Mouse (Mus musculus) gastrocnemius, adult 18-20 months (tissue): ENCODE results near the gene Tead3. TPM values are rescaled to one million over a fixed set of nuclear protein-coding genes. Genes with fewer than 3 reads are reported as not detected.
A peak's percentile ranks its signal among the peaks of the same experiment; 100 is the strongest.

ENCODE experiments used
- DNase-seq: peaks from one replicate; pipeline ENCODE4 v3.0.0; 2021; ENCODE audit warnings: low spot score
- long read RNA-seq, 2 experiments: library from polyadenylated mRNA; stranded (forward); transcript quantifications; one replicate each; pipeline ENCODE4 v2.0.0; 2021
- total RNA-seq, 2 experiments: library from RNA; stranded (reverse); gene quantifications; 2 replicates each; pipeline ENCODE4 v1.2.3; 2021

Tead3 gene
- total RNA-seq = 1 to 10 TPM; 5.3 to 6.9 TPM
- long read RNA-seq, experiment 1, partial matches to known transcripts = 1 of 2 reads
- long read RNA-seq, experiment 1, other reads (novel, unspliced or antisense) = 1 of 2 reads
- long read RNA-seq, experiment 2, partial matches to known transcripts = 0 of 2 reads
- long read RNA-seq, experiment 2, other reads (novel, unspliced or antisense) = 2 of 2 reads

DNA sequence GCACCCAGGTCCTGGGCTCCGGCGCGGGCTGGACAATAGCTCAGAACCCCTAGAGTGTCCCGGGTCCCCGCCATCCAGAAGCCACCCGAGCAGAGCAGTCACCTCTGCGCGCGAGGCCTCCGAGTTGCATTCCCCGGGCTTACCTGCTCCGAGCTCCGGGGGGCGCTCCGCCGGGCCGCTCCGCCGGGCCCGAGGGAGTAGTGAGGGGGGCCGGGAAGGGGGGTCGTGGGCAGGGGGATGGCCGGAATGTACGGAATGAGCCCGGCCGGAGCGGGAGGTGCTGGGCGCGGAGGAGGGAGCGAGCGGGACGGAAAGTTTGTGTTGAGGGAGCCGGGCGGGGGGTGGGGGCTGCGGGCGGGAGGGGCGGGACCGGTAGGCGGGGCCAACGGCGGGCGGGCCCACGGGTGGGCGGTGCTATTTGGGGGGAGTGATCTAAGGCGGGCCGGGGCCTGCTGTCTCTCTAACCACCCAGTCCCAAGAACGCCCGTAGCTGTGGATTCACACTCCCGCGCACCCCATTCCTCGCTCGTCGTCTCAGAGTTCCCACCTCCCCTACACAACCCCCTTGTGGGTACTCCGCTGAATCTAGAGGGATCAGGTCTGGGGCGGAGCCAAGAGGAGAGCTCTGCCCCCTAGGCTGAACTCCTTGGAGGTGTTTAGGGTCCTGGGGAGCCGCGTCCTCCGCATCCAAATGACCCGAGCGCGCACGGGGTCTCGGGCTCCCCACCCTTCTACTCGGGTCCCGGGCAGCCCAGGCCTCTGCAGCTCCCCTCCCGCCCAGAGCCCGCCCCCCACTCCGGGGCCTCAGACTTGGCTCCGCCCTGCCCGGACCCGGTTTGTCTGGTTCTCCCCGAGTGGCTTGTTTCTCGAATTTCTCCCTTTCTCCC lies at the start of gene Tead3:
TSS of gene Tead3 (minus strand) at position 352 of the 887 bp plus-strand sequence.
- peak; percentile 77 for DNase-seq

DNA sequence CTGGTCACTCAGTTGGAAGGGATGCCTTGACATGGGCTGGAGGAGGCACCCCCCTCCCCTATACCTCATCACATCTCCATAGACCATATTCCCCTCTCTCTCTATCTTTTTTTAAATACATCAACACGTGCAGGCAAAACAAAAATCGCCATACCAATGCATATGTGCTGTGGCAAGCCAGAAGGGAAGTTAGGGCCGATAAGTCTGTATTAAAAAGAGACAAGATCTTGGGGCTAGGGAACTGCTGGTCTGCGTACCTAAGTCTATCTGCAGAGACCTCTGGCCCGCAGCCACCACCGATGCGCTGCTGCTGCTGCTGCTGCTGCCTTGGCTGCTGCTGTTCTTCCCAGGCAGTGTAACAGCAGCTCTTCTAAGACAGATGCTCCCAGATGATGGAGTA lies 44.4 kb upstream of the Tead3 start:
- DNase-seq = no peak

DNA sequence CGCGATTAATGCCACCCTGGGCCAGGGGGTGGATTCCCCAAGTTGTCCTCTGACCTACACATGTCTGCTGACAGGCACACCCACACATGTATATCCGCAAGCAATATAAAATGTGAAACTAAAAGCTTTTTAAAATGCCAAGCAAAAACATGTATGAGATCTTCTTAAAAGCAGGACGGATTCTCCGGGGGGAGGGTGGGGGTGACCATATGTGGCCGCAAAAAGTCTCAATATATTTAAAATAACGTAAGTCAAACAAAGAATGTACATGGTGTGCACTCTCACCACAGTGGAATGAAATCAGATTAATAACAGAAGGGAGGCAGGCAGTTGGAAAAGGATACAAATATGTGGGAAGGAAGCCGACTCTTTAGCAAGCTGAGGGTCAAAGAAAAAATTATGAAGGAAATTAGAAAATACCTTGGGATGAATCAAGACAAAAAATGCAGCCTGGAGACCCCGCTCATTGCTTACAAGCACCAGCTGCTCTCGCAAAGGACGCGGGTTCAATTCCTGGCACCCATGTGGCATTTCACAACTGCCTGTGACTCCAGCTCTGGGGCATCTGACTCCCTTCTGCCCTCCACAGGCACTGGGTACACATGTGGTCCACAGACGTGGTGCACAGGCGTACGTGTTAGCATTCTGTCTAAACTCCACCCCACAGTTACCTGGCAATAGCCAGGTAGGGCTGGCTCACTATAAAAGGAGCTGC lies 43.6 kb upstream of the Tead3 start:
- no peak for DNase-seq

DNA sequence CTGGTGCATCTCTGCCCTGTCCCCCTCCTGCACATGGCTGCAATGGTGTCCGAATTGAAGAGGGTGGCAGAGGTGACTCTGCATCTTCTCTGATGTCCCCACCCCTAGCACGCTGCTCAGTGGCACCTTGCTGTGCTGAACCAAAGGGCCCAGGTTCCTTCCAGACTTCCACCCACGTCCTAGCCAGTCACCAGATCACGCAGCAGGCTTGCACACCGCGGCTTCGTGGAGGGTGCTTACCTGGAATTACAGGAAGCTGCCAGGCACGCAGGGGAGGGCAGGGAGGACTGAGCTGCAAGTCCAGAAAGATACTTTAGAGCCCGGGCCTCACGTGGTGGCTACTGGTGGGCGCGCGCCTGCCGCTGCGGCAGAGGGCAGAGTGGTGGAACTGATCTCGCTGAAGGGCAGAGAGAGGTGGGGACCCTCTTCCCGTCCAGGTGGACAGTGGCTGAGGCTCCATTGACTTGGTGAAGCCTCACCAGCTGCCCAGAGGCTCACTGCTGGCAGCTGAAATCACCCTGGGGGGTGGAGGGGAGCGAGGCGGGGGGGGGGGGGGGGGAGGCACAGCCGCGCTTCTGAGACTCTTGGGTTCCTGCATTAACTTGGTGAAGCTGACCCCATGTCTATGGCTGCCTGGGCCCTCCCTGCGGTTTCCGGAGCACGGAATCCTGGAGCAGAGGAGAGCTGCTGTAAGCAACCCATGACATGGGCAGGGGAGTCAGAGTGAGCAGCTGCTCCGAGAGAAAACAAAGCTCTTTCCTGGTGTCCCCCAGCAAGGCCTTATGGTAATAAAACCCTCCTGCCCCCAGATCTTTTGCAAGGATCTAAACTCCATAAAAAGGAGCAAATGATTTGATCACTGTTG lies 41.2 kb upstream of the Tead3 start:
- DNase-seq = no peak

DNA sequence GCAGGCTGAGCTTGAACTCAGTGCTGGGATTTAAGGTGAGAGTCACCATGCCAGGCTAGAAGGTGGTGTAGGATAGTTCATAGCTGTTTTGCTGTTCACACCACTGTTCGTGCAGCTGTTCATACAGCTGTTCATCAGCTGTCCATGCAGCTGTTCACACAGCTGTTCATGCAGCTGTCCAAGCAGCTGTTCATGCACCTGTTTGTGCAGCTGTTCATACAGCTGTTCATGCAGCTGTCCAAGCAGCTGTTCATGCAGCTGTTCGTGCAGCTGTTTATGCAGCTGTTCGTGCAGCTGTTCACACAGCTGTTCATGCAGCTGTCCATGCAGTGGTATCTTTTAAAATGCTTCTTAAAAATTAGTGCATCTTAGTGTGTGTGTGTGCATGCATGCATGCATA lies 37.9 kb upstream of the Tead3 start:
- DNase-seq = no peak

DNA sequence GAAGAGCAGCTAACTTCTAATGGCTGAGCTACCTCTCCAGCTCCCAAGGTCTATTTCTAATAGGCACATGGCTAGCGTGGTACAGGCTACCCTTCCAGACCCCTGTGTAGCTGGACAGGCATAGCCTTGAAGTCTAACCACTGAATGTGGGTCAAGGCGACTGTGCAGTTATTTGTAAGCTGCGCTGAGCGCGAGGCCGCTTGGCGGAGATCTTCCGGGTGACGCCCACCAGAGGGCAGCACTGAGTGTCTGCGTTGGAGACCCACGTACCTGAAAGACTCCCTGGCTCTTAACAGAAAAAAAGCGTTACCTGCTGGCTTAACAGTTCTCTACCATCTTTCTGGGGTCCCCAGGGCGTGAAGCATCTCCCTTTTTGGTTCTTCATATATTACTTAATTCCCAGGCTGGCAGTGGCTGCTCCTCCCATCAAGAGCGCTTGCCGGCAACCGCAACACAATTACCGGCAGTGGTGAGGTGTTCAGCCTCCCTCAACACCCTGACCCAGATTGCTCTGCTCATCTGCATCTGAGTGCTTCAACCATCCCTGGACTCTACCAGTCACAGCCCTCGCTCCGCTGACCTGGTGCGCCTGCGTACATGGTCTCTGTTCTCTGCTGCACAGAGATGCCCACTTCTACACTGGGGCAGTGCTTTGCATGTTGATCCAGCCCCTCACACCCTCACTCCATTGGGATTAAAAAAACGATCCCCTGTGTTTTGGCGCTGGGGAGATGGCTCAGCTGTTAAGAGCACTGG lies 35.7 kb upstream of the Tead3 start:
- peak; percentile 82 for DNase-seq

DNA sequence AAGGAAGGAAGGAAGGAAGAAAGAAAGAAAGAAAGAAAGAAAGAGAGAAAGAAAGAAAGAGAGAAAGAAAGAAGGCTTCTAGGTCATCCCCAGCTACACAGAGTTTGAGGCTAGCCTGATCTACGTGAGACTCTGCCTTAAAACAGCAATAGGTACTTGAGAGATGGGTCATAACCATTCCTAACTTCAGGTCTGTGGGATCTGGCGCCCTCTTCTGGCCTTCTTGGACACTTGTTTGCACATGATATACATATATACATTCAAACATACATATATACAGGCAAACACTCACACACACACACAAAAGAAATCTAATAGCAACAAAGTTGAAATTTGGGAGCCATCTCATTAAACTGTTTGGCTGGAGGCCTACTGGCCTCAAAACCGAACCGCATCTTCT lies 33.7 kb upstream of the Tead3 start:
- DNase-seq = no peak

DNA sequence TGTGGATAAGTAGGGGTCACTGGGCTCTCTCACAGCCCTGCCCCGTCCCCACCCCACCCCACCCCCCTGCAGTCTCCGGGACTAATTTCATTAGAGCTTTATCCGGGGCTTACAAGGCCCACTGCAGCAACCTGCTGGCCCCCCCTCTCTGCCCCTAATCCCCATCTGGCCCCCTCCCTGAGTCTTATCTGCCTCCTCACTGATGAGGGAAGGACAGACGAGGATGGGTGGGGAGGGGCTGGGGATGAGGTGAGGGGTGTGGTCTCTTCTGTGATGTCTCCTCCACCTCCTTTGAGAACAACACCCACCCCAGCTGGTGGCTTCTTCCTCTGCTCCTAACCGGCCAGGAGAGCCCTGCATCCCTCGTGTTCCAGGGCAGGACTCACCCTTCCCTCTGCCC lies 29.6 kb upstream of the Tead3 start:
- DNase-seq = no peak

DNA sequence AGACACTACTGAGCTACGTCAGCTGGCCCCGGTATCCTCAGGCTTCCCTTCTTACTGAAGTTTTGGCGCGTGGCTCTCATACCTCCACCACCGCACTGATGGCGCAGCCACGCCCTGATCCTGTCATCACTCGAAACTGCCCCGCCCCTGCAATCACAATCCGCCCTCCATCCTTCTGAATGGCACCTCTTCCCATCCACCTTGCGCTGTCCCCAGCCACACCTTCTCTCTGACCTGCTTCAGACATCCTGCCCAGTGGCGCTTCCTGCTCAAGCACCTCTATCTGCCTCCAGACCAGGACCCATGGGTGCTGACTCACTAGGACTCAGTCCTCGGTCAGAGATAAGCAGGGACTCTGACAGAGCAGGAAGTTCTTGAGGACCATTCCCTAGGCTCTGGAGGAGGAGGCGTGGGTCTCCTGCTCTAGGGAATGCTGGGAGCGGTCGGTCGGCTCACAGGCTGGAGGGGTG lies 25.0 kb upstream of the Tead3 start:
- DNase-seq = no peak

DNA sequence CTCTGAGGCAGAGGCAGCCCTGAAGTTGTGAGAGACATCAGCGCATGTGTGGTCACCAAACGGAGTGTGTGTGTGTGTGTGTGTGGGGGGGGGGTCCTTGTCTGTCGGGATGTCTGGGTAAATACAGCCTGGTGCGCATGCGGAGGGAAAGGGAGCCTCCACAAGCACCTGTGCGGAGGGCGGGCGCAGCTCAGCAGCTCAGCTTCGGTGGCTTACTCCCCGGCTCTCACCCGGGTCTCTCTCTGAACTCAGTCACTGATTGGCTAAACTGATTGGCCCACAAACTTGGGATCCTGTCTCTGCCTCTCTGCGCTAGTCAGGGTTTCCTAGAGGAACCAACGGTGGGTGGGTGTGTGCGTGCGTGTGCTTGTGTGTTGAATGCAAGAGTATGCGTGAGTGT lies 23.9 kb upstream of the Tead3 start:
- DNase-seq = no peak

DNA sequence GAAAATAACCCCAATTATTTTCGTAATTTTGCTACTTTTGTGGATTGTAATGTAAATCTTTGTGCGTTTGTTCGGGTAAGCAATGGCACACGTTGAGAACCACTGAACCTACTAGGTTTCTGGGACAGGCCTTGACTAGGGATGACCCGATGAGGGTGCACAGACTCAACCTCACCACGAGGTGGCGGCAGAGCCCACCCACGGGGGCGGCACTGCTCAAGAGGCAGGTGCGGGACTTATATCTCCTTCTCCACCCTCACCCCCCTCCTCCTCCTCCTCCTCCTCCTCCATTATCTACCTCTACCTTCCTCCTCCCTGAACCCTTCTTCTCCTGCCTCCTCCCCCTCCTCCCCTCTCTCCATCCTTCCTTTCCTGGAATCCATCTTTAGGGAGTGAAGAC lies 23.2 kb upstream of the Tead3 start:
- DNase-seq = peak; percentile 53

DNA sequence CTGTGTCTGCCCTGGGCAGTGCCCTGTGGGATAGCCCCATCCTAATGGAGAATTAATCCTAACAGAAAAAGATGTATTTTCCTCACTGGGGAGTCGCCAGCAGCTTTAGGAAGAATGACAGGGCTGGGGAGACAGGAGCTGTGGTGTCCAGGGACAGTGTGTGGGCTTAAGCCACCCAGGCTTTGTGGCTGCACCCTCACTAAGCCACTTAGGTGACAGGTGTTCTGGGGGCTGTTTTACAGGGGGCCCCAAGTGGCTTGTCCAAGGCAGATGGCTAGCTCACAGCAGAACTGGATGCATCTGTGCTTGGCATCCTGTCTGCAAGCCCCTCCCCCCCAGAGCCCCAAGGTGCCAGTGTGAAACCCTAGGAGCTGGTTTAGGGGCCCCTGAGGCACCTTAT lies 21.3 kb upstream of the Tead3 start:
- no peak for DNase-seq

DNA sequence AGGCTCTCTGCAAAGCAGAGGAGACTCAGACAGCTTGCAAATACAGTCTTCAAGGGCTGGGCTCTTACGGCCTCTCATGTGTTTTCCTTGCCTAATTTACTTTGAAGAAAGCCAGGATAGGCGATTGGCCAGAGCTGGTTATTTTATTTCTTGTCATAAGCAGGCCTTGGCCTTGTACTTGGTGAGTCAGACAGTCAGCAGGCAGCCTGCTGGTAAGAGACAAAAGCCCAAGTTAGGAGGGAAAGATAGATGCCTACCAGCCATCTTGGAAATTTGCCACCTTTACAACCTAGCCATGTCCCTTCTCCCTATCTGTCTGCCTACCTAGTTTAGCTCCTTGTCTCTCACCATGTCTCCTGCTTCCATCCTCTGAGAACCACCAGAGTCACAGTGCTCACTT lies 20.7 kb upstream of the Tead3 start:
- DNase-seq = no peak

DNA sequence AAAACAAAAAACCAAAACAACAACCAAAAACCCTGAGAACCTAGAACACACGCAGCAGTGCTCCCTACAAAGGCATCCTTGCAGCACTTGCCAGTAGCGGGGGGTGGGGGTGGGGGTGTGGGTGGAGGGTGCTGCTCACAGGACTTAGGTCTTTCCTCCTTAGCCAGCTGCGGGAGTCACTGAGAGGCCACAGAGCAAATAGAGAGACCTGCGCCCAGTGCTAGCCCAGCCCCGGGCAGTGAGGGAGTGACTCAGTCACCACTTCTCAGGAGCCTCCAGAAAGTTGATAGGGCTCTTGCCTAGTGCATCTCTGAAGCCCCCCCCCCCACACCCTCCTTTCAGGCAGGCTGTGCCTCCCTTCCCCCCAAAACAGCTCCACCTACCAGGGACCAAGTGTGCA lies 18.4 kb upstream of the Tead3 start:
- DNase-seq = no peak

DNA sequence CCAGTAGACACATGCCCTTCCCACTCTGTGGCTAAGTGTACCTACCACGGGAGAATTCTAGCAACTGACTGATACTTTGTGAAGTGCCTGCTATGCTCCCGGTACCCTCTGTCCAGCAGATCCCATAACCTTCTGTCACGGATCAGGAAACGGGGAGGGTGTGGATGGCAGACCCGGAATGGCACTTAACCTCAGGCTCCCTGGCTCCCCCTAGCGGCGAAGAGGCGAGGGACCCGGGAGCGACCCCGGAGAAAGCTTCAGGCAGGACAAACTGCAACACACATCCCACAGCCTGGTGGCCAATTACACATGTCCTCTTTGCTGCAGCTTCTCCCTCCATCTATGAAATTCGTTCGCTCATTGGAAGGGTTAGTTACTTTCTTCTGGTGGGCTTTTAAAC lies 17.8 kb upstream of the Tead3 start:
- peak; percentile 83 for DNase-seq

DNA sequence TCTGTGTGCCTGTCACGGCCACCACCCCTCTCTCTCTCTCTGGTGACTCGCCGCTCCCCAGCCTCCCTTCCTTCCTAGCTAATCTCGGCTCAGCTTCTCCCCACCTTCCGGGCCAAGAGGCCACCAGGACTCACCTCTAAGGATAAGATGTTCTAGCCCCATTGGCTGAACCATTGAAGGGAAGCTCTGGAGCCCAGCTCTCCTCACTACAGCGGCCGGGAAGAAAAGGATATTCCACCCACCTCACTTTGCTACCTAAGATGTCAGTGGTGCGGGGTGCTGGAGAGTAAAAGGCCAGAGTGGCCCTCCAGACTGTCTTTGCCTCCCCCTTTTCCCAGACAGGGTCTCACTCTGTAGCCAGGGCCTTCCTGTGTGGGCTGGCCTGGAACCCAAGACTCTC lies 14.5 kb upstream of the Tead3 start, which contains the start of gene Tulp1:
TSS of gene Tulp1 (minus strand) at position 101 of the 400 bp plus-strand sequence.
- no peak for DNase-seq

DNA sequence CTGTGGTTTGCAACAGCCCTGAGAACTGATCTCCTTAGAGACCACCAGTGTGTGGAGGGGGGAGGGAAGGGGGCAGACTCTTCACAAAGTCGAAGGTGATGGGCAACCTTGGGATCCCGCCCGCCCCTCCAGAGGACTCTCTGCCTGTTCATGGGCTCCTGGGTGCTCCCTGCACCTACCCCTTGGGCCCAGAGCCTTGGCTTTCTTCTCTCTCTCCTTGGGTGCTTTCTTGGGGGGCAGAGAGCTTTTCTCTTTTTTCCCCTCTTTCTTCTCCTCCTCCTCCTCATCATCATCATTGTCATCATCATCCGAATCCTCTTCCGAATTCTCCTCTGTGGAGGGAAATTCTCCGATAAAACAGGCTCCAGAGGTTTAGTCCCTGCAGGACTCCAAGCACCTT lies 12.9 kb upstream of the Tead3 start:
- DNase-seq = no peak

DNA sequence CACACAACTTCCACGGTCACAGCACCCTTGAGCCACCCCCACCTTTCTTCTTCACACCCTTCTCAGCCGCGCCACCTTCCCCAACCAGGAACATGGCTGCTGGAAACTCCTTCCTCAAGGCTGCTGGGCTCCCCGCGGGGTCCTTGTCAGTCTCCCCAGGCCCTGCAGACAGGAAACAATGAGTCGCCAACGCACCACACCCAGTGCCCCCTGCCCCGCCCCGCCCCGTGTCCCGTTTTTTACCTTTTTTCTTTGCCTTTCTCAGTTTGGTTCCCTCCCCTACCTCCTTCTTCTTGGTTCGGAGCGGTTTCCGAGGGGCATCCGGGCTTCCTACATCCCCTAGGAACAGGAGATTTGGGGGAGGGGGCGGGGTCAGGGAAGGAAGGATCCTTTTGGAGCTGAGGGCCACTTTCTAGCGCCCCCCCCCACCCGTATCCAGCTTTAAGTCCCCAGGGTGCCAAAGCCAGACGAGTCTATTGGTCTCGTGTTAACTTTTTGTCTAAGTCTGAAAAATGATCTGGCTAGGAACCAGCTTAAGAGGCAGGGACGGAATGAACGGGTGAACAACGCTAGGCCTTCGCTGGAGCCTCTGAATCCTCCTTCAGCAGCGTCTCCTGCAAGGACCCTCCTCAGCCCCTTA lies 12.2 kb upstream of the Tead3 start:
- no peak for DNase-seq

DNA sequence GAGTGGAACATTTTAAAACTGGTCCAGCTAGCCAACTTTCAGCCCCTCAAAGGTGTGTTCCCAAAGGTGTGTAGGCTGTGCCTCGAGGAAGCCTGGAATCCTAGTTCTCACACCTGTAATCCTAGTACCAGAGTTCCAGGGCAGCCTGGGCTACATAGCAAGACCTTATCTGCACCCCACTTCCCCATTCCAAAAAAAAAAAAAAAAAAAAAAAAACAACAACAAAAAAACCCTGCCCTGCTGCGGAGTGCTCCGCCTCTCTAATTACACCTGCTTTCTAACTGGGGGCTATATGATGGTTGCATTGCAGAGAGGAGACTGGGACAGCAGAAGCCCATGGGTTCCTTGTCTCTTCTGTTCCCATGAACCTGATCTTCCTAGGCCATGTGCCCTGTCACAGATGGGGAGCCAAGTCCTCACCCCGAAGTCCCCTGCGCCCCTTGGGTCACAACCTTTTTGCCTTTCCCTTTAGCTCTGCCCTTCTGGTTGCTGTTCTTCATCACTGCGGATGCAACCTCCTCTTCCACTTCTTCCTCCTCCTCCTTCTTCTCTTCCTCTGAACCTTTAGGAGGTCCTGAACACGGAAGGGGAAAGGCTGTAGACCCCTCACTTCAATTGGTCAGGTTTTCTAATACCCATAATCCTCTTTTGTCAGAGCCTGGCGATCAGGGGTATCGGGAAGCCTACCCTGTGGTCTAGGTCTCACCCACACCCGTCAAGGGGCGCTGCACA lies 11.5 kb upstream of the Tead3 start:
- DNase-seq = no peak
